1 mouse cellular context compared by ENCODE assay signal in the genomic region with DNA sequence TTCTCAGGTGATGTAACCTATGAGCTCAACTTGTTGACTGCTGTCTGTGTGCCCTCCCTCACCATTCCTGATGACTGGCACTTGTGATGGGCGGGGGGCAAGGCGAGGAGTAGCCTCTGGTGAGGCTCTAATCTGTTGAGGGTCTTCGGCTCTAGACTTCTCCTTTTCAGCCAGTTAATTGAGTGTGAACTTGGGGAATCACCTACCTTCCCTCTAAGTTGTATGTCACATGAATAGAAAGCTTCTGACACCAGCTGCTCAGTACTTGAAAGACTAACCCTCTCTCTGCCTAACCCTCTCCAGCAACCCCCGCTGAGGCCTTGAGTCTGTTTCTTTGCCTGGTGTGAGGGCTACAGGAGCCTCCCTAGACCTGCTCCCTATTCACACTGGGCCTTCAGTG.
TF ChIP-seq lines count a peak whose summit lies in the region.

No protein-coding gene starts in this region.

TF ChIP-seq in CH12.LX, 34 proteins besides CTCF, POLR2A, EP300 and RAD21 (continued from another document):
- no peak for TF ChIP-seq TBP (conservative IDR thresholded peaks at IDR 0.05; ENCODE audit: low read depth, low read length)
- no peak for TF ChIP-seq CHD2 (IDR thresholded peaks at IDR 0.05; ENCODE audit: low read length)
- TF ChIP-seq POLR2AphosphoS2 (IDR thresholded peaks at IDR 0.05; ENCODE audit: low read depth, low read length) = no peak
- 0 out of 2 replicates have a peak, but pooled peaks have one; percentile 29 for TF ChIP-seq KAT2A (IDR thresholded peaks at IDR 0.05; ENCODE audit: insufficient replicate concordance, low read length)
- no peak for TF ChIP-seq MAX (IDR thresholded peaks at IDR 0.05; ENCODE audit: low read length)
- TF ChIP-seq E2F4 (IDR thresholded peaks at IDR 0.05; ENCODE audit: insufficient replicate concordance, low read depth, low read length) = no peak
- no peak for TF ChIP-seq TCF12 (IDR thresholded peaks at IDR 0.05; ENCODE audit: low read depth, low read length)
- TF ChIP-seq SIN3A (IDR thresholded peaks at IDR 0.05; ENCODE audit: low read length) = no peak
- TF ChIP-seq BHLHE40 (IDR thresholded peaks at IDR 0.05; ENCODE audit: low read depth, low read length) = no peak; the same call in 1 of the 2 replicates
- TF ChIP-seq RCOR1 (conservative IDR thresholded peaks at IDR 0.05; ENCODE audit: low read depth, low read length) = no peak; the same call in 1 of the 2 replicates
- TF ChIP-seq UBTF (IDR thresholded peaks at IDR 0.05; ENCODE audit: low read depth, low read length) = no peak
- TF ChIP-seq NRF1 (IDR thresholded peaks at IDR 0.05; ENCODE audit: low read depth, low read length) = no peak
- peak; percentile 84 for TF ChIP-seq ETS1 (conservative IDR thresholded peaks at IDR 0.05; ENCODE audit: low read depth, low read length)
- TF ChIP-seq PAX5 (IDR thresholded peaks at IDR 0.05; ENCODE audit: low read length) = no peak
- 0 out of 2 replicates have a peak, but pooled peaks have one; percentile 20 for TF ChIP-seq MEF2A (IDR thresholded peaks at IDR 0.05; ENCODE audit: borderline replicate concordance, low read depth, low read length)
- no peak for TF ChIP-seq JUND (conservative IDR thresholded peaks at IDR 0.05; ENCODE audit: low read depth, low read length)
- TF ChIP-seq ELF1 (IDR thresholded peaks at IDR 0.05; ENCODE audit: low read depth, low read length) = no peak
- peak; percentile 10; the same call in 1 of the 2 replicates for TF ChIP-seq USF1 (IDR thresholded peaks at IDR 0.05; ENCODE audit: low read depth, low read length)
- TF ChIP-seq ZKSCAN1 (IDR thresholded peaks at IDR 0.05; ENCODE audit: borderline replicate concordance, low read depth, low read length) = no peak
- TF ChIP-seq IRF4 (IDR thresholded peaks at IDR 0.05; ENCODE audit: low read depth, low read length) = no peak; the same call in 1 of the 2 replicates
- TF ChIP-seq HCFC1 (IDR thresholded peaks at IDR 0.05; ENCODE audit: low read depth, low read length) = no peak; the same call in 1 of the 2 replicates
- no peak for TF ChIP-seq NELFE (IDR thresholded peaks at IDR 0.05; ENCODE audit: low read depth, low read length)
- no peak for TF ChIP-seq USF2 (conservative IDR thresholded peaks at IDR 0.05; ENCODE audit: low read depth, low read length)
- peak; percentile 56; the same call in 1 of the 2 replicates for TF ChIP-seq CHD1 (IDR thresholded peaks at IDR 0.05; ENCODE audit: low read depth, low read length)
- TF ChIP-seq GABPA (IDR thresholded peaks at IDR 0.05; ENCODE audit: insufficient replicate concordance, low read depth, low read length) = no peak
- TF ChIP-seq SMC3 (IDR thresholded peaks at IDR 0.05; ENCODE audit: low read depth, low read length) = no peak
